Mouse (Mus musculus) urinary bladder, adult 18-20 months (tissue): ENCODE measurements at regions not wholly inside any gene's neighbourhood (a gene's known extent, or its start where the extent isn't known, plus 50 kb on each side); places are given as distances from the start of the nearest gene placed in this dataset.

Experiments
- DNase-seq, 2 experiments: peaks; one replicate each; pipeline ENCODE4 v3.0.0; 2022; ENCODE audit warnings: low spot score in 2 of 2, mixed read lengths in 2 of 2

DNA sequence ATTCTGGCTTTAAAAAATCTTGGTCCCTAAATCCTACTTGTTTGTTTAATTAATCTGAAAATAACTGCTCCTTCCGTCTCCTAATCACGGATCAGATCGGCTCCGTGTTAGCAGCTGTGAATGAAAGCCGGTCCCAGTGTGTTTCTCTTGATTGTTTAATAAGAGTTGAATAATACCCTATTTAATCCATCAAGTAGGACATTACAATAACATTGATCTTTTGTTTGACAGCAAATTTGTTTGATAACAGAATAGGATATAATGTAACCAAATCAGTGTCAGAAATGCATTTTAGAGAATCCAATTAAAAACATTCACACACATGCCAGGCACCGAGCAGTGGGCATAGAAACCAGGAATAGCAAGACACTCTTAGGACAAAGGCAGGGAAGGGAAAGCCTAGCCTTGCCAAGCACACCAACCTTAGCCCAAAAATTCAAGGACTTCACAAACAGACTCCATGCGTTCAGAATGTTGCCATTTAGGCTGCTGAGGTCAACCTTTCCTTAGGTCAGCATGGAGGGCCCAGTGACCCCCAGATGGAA lies 332.5 kb upstream of the Meis1 start:
- DNase-seq: no peak

DNA sequence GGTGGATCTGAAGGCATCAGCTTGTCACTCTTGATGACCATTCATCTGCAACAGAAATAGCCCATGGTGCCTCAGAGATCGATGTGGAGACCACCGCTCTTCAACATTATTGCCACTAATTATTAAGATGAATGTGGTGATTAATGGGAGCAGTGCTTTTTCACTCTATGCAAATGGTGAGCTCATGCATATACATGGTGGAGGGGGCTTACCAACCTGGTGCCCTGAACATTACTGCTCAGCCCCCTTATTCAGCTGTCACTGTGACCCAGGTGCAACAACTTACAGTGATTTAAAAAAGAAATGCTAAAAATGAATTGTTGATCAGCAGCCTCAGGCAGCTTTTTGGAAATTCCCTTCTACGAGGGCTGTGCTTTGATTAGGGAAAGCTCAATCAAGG lies 334.9 kb upstream of the Meis1 start:
- no peak for DNase-seq

DNA sequence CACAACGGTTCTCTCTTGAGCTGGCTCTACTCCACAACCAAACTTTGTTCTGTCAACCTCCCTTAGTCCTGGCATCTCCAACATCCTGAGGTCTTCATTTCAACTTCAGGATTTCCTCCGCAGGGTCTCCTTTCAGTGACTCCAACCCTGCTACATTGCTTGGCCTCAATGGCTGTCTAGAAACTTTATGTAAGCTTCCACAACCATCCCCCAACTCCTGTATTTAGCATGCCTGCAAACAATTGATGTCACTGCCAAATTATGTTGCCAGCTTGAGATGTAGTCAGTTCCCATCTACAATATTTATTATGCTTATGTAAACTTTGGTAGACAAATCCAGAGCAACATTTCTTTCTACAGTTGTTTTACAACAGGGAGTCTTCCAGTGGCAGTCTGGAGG lies 336.4 kb upstream of the Meis1 start:
- DNase-seq: no peak

DNA sequence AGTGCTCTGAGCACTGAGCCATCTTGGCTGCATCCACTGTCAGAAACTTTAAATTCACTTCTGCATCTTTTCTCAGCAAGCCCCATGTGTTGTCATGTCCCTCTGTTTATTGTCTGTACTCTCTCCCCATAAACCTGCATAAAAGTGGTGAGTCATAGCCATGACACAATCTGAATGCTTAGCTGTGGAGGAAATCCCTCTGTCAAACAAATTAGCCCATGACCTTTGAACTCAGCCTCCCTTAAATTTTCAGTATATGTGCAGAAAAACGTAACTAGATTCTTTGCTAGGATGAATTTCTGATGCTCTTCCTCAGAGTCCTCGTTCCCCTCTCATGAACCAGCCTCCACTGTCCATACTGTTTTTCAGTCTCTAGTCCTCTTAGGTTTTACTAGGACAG lies 337.4 kb upstream of the Meis1 start:
- DNase-seq: no peak

DNA sequence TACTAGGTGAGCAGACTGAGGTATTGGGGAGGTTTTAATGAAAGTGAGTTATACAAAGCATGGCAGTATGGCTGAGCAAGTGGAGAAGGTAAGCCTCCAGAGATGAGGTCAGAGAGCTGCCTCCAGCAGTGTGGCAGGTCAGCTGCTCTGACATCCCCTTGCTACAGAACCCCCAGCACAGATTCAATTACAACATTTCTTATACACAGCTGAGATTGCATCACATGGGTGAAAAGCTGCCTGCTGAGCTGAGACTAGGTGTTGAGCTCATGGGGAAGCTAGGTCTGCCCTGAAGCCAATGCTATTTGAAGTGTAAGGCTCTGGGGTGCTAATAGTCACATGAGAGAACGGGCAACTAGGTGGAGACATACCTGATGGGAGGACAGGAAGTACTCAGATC lies 350.4 kb upstream of the Meis1 start:
- no peak for DNase-seq

DNA sequence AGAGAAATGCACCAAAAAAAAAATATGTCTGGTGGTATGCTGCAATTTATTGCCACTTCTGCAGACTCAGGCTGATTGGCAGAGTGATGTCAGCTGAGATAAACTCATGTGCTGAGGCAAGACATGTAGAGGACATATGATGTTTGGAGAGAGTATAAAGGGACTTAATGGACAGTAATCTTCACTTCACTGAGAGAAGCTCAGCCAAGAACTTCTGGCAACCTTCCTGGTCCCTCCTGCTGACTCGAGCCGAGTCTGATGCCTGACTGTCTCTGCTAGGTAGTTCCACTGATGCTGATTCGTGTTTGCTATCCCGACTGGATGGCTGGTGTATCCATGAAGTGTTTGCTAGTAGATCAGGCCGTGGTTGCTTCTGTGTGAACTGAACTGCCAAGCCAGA lies 354.7 kb upstream of the Meis1 start:
- no peak for DNase-seq

DNA sequence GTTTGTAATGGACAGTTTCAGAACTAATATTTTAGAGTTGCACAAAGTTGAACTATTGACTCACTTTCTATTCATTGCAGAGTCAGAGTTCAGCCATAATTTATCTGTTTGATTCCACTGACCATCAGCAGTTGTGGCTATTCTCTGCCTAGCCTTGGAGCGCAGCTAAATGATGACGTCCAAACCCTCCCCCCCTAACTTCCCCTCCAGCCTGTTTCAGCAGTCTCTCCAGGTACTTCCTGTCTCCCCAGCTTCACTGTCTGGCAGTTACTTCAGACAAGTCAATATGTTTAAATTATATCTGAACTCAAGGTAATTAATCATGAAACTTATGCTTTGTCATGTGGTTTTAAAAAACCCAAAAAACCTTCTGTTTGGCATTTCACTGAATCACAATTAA lies 362.1 kb upstream of the Meis1 start:
- no peak for DNase-seq

DNA sequence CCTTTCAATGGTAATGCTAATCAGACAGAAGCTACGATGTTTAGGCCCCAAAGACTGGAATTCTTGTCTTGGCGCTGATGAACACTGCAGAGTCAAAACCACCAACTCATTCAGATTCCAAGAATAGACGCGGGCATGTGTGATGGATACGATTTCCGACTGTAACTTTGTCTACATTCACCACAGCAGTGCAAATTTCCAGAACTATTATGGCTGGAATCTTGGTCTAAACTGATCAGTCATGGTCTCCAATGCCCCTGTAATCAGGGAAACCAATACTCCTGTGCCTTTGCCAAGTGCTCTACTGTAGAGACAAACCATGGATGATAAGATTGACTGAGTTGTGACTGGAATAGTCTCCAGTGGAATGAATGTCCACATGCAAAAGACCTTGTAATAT lies 370.4 kb upstream of the Meis1 start:
- no peak for DNase-seq

DNA sequence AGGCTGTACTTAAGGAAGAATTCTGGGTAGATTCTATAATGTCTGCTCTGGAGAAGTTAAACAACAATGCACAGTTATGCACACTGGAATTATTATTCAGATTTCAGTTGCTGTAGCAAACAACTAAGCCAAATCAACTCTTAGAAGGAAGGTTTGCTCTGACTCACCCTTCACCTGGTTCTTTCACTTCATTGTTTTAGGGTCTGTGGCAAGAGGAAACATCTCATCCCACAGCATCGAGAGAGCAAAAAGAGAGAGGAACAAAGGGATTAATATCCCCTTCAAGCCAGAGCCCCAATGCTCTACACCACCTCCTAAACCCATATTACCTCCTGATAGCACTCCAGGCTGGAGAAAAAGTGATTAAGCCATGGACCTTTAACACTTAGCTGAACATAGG lies 373.4 kb upstream of the Meis1 start:
- DNase-seq: no peak

DNA sequence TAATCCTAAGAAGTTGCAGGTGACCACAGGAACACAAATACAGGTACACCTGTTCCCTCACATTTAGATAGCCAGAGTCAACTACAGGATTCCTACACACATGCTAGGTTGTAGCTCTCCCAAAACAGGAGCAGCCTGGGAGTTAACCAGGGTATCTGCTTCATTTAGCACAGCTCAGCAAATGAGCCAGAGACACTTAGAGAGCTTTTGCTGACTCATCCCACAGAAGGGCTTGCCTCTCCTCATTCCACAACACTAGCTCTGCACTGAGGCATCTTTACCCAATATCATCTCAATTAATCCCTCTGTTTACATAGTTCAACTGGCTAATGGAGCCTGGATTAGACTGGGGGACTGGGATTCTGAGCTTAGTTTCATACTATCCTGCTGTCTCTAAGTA lies 375.6 kb upstream of the Meis1 start:
- DNase-seq: peak in 1 of 2 experiments; percentile 0

DNA sequence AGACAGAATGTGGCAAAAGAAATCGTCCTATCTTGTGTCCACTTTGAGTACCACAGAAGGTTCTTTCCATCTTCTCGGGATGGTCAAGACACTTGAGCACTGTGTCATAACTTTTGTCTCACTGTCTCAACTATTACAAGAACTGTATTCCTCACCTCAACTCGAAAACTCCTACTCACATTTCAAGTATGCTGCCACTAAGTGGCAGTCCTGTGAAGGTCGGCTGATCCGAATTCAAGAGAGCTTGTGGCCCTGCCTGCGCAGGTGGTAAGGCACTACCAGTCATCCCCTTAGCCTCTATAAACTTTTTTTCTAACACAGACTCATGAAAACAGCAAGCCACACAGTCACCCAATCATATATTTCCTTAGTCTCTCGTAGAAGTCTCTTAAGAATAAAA lies 381.6 kb upstream of the Meis1 start:
- DNase-seq: no peak

DNA sequence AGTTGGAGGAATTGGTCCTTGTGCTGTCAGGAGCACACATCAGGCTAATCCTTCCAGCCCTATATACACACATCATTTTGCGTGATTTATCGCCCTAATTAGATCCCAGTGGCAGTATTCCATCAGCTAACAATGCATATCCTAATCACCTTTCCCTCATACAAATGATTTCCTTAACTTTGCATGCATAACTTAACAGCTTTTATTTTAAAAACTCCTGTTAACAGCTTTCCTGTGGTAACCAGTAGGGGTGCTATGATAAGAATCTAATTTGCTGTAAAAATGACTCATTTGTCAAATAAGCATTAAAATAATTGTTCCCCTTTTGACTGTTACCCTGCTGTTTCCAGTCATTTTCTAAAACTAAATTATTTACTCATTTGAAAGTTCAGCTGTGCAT lies 401.4 kb upstream of the Meis1 start:
- no peak for DNase-seq

DNA sequence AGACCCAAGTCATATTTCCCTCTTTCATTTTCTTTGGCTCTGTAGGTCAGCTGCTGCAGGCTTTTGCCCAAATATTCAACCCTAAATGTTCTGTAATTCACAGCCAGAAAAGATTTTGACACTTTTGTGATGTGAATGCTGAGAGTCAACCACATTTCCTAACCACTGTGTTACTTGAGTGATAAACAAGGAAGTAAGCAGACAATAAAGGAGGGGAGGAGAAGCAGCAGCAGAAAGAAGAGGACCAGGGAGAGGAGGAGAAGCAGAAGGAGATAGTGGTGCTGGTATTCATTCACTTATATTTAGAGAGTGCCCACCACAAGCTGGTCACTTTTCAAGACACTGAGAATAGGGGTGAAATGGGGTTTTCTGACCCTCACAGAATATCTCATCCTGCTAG lies 404.5 kb upstream of the Meis1 start:
- DNase-seq: no peak

DNA sequence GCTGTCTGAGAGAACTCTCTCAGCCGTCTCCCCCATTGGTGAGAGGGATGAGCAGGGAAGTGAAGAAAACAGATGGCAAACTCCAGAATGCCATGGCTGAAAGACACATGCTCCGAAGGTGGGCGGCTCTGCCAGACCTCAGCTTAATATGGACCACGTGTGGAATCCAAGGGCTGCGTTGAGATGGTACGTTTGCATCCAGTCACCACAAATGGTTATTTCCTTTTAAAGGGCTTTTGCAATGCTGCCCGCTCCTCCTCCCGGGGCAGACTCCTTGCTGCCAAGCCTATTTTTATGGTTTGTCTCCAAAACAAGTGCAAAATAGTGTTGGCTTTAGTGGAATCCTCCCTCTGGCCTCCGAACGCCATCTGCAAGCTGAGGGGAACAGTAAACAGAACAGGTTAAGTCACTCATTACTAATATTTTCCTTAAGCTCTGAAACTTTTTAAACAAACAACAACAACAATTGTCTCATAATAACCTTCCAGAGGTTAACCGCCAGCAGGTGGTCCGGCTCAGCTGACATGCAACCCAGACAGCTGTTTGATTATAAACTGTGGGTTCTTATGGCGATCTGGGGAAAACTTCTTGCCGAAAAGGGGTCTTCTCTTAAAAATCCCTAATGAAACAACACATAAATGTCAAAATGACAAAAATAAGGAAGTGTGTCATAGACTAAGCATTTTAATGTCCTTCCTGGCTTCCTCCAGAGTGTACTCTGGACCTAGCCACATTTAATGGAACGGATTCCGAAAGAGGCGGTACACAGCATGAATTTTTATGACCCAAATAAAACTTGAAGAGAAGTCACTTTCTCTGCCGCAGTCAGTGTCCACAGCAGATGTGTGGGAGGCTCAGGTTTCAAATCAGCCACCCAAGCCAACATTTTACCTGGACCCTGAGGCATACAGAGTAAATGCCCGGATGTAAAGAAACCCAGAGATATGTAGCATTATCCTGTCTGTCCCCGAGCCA lies 405.3 kb upstream of the Meis1 start:
- peak; percentile 13 to 57 for DNase-seq

DNA sequence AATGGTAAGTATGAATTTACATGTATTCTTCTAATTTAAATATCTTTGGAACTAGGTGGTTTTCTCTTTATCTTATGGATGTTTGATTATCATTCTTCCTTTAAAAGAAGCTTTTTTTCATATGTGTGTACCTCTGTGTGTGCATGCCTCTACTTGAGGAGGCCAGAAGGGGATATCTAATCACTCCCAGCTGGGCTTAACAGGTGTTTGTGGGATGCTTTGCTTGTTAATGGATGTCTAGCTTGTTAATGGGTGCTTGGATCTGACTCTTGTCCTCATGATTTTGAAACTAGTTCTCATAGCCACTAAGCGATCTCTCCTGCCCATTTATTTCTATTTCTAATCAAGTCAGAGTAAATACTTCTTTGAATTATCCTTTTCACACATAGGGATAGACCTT lies 408.8 kb upstream of the Meis1 start:
- DNase-seq: no peak

DNA sequence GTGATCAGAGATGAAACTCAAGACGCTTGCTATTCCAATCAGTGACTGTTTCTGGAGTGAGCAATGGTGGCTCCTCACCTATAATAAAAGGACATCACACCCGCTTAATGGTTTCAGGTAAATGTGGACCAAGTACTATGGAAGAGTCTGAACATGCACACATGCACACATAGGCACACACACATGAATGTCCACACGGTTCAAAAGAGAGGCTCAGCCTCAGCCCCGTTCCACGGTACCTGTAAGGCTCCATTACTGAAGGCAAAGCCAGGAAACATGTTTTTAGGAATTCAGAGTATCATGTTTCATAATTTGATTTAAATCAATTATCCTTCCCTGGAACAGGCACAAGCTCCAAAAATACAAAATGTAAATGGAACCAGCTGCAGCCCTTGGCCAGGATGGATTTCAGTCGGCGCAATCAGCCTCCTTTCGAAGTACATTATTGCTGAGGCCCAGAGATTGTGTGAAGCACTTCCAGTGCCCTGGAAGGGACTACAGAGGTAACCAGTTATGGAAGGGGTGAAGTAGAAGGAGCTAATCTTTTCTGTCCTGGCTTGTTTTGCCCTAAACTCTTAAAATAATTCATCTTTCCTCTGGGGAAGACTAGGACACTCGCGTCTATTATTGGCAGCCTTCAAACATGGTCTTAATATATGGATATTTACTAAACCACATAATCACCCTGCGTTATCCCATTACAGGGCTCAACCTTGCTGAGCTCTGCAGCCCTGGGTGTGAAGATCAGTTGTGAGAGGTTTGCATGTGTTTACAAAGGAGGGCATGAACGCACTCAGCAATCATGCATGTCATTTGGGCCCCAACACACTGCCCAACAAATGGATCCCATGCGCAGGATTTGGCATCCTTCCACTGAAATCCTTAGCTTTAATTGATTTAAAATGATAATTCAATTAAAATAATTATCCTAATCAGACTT lies 415.2 kb upstream of the Meis1 start:
- DNase-seq: no peak

DNA sequence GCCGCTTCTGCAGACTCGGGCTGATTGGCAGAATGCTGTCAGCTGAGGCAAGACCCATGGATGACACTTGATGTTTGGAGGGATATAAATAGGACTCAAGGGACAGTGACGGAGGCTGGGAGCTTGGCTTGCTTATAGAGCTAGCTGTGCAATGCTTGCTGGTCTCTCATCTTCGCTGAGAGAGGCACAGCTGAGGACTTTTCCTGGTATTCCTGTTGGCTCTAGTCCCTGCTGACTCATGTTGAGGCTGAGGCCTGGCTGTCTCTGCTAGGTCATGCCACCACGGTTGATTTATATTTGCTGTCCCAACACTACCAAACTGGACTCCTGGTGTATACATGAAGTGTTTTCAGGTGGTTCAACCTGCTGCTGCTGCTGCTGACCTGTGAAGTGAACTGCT lies 419.6 kb upstream of the Meis1 start:
- no peak for DNase-seq

DNA sequence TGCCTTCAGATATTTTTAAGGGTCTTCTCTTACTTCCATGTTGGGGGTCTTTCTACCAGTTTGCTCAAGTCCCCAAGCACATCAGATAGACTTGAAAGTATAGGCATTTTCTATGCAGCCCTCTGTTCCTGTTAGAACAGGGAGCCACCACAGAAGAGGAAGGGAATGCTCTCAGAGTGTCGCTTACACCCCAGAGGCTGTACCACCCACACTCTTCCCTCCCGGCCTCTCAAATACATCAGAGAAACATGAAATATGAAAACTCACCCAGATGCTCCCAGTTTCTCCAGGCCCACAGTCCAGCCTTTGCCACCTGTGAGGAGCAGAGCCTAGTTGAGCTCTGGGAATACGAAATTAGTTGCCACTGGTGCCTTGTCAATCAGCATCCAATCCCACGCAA lies 423.2 kb upstream of the Meis1 start:
- DNase-seq: no peak

DNA sequence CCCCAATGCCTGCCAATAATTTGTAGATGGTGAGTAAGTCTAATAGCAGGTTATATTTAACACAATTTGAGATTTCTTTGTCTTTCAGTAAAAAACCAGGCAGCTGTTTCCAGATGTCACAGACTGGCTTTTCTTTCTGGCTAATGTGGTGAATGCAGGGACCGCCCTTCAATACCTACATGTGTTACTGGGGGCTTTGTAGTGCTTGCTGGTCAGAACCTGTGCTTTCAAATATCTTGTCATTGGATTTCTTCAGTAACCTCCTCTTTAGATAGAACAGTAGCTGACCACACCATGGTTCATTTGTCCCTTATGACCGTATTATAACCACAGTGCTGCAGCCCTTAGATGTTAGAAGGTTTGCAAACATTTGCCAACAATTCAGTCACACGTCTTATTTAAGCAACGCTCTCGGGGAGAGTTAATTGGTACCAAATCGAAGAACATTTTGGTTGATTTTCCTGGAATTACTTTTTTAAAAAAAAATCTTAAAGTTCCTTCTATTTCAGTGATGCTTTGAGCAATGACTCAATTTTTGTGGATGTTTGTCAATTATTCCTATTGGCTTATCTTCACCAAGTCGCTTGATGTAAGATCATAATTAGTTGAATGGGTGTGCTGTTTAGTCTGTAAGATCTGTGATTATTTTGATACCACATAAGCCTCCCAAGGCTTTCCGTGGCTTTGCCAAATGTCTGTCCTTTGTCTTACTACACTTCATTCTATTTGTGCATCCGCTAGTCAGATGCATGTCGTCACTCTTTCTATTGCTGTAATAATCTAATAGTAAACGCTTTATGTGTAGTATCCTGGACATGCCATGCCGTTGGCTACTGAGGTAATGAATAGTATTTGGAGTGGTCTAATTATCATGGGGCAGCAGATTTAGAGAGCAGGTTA lies 436.9 kb upstream of the Meis1 start:
- DNase-seq: no peak

DNA sequence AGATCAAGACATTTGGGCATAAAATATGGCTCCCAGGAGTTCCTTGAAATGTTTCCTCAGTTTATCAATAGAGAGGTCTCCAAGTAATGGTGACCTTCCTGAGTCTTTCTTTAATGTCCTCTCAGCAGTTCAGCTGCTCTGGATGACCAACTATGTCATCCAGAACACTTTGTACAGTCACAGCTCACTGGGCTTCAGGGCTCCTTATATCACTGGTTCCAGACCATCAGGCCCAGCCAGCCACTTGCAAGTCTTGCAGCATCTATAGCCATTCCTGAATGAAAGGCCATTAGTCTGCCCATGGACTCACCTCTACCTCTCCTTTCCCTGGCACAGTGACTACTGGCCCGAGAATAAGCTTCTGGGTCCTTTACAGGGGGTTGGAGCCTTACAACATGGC lies 437.8 kb upstream of the Meis1 start:
- DNase-seq: no peak

DNA sequence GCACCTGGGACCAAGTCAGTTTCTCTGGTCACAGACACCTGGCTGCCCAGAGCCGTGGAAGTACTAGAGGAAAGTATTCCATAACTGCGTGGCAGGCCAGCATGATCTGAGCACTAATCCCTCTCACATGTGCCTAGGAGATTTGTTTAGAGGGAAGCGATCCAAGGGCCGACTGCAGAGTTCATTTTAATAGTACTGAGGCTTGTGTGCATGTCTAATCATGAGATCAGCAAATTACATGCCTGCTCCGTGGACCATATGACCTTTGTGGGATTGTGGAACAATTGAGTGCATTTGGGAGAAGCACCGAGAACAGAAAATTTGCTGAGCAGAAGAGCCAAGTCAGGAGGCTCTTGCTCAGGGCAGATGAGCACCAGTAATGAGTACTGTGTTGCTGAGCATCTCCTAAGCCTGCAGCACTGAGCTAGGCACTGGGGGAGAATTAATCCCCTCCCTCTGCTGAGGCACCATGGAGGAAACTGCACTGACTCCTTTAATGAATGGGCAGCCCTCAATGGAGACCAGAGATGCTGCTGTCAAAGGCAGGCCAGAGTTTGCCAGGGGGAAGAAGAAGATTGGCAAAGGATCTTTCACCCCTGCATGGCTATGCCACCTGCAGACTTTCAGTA lies 445.1 kb upstream of the Meis1 start:
- DNase-seq: no peak
